Mouse (Mus musculus) cerebellum, adult 18-20 months (tissue): ENCODE data around the gene Srrm4.

Source experiments
- DNase-seq, 2 experiments: peaks; one replicate each; pipeline ENCODE4 v3.0.0; 2021

Srrm4 gene

GRCm38 (mm10) chr5:116552584-116552983 lies 39.0 kb downstream of the Srrm4 start:
- no peak for DNase-seq

- no peak for DNase-seq
Observed at GRCm38 (mm10) chr5:116545746-116546145, 45.9 kb downstream of the Srrm4 start.

GRCm38 (mm10) chr5:116542317-116542716 lies 49.3 kb downstream of the Srrm4 start:
- no peak for DNase-seq

GRCm38 (mm10) chr5:116541128-116541527 lies 50.5 kb downstream of the Srrm4 start:
- DNase-seq: no peak

GRCm38 (mm10) chr5:116539360-116539759 lies 52.3 kb downstream of the Srrm4 start:
- no peak for DNase-seq

- DNase-seq: no peak
Observed at GRCm38 (mm10) chr5:116538491-116538890, 53.1 kb downstream of the Srrm4 start.

- peak; percentile 56 to 77 for DNase-seq
Observed at GRCm38 (mm10) chr5:116526324-116526723, 65.3 kb downstream of the Srrm4 start.

- no peak for DNase-seq
Observed at GRCm38 (mm10) chr5:116525308-116525707, 66.3 kb downstream of the Srrm4 start.

GRCm38 (mm10) chr5:116523553-116523952 lies 68.1 kb downstream of the Srrm4 start:
- DNase-seq: no peak

- DNase-seq: peak; percentile 25 to 29
Observed at GRCm38 (mm10) chr5:116523079-116523478, 68.5 kb downstream of the Srrm4 start.

- no peak for DNase-seq
Observed at GRCm38 (mm10) chr5:116522273-116522672, 69.3 kb downstream of the Srrm4 start.

- no peak for DNase-seq
Observed at GRCm38 (mm10) chr5:116518047-116518446, 73.6 kb downstream of the Srrm4 start.

- no peak for DNase-seq
Observed at GRCm38 (mm10) chr5:116512135-116512534, 79.5 kb downstream of the Srrm4 start.

- DNase-seq: no peak
Observed at GRCm38 (mm10) chr5:116510229-116510628, 81.4 kb downstream of the Srrm4 start.

- no peak for DNase-seq
Observed at GRCm38 (mm10) chr5:116501342-116501741, 90.3 kb downstream of the Srrm4 start.

- DNase-seq: peak; percentile 71 to 80
Observed at GRCm38 (mm10) chr5:116498880-116499640, 92.6 kb downstream of the Srrm4 start.

- DNase-seq: no peak
Observed at GRCm38 (mm10) chr5:116497866-116498265, 93.8 kb downstream of the Srrm4 start.

- no peak for DNase-seq
Observed at GRCm38 (mm10) chr5:116497205-116497604, 94.4 kb downstream of the Srrm4 start.

GRCm38 (mm10) chr5:116496717-116497116 lies 94.9 kb downstream of the Srrm4 start:
- no peak for DNase-seq

GRCm38 (mm10) chr5:116495466-116495865 lies 96.2 kb downstream of the Srrm4 start:
- DNase-seq: no peak

GRCm38 (mm10) chr5:116494377-116494776 lies 97.2 kb downstream of the Srrm4 start:
- DNase-seq: peak; percentile 46 to 49

- no peak for DNase-seq
Observed at GRCm38 (mm10) chr5:116492726-116493125, 98.9 kb downstream of the Srrm4 start.

GRCm38 (mm10) chr5:116491794-116492420 lies 99.7 kb downstream of the Srrm4 start:
- DNase-seq: no peak

GRCm38 (mm10) chr5:116490826-116491225 lies 100.8 kb downstream of the Srrm4 start:
- DNase-seq: no peak
